Mouse (Mus musculus) lung, postnatal 0 days (tissue): ENCODE measurements at regions not wholly inside any gene's neighbourhood (a gene's known extent, or its start where the extent isn't known, plus 50 kb on each side); places are given as distances from the start of the nearest gene placed in this dataset.

Experiments
- CTCF ChIP-seq: IDR thresholded peaks from 2 replicates; pipeline ENCODE4 v1.5.1; 2016; ENCODE audit warnings: antibody characterized with exemption, mild to moderate bottlenecking
- EP300 ChIP-seq: IDR thresholded peaks from 2 replicates; pipeline ENCODE4 v1.6.1; 2016; ENCODE audit warnings: antibody characterized with exemption, mild to moderate bottlenecking, control low read depth

DNA sequence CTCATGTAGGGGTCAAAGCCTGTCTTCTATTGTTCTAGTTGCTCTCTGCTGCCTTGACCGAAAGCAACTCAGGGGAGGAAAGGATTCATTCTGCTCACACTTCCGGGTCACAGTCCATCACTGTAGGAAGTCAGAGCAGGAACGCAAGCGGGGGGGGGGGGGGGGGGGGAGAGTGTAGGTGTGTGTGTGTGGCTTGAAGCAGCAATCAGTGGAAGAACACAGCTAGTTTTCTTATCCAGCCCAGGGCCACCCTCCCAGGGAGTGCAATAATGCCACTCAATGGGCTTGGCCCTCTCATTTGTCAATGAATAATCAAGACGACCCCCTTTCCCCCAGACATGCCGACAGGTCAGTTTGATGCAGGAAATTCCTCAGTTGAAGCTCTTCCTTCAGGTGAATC lies 173.4 kb upstream of the Myt1l start:
- TF ChIP-seq CTCF (no peak), EP300 (no peak)
